Mouse (Mus musculus): ENCODE results near the gene 1600014C23Rik. TPM values are rescaled to one million over a fixed set of nuclear protein-coding genes. Genes with fewer than 3 reads are reported as not detected.

1600014C23Rik gene
- polyA plus RNA-seq, 1 experiment from 2014 or later: not detected

- WGBS: 3% methylated on average over 3 of the region's 3 CpGs
- no peaks in the 10 kb centered on the region for H3K36me3 ChIP-seq
Measured at GRCm38 (mm10) chr17:45734333-45734732, 689 bp upstream of the 1600014C23Rik start.

GRCm38 (mm10) chr17:45733038-45733734, 458 bp downstream of the 1600014C23Rik start:
- no peaks in the 10 kb centered on the region for H3K36me3 ChIP-seq
- no peaks in the 10 kb centered on the region for H3K9me3 ChIP-seq
- H3K4me2 ChIP-seq (replicated peaks): peak overlapping the region; percentile 90
- H3K4me1 ChIP-seq: peaks cover 40% of the 10 kb centered on the region
- WGBS: 26% methylated on average over 19 of the region's 19 CpGs
- peak overlapping the region; percentile 54 for H3K9ac ChIP-seq (replicated peaks)
- no peaks in the 10 kb centered on the region; the same call in 1 of the 2 replicates for H3K27me3 ChIP-seq
- no peak for ATAC-seq (replicated peaks)
- H3K27ac ChIP-seq (replicated peaks): peak overlapping the region; percentile 51; the same call in 1 of the 2 replicates
- H3K4me3 ChIP-seq: peak overlapping the region; percentile 39

More at GRCm38 (mm10) chr17:45734333-45734732, 689 bp upstream of the 1600014C23Rik start:
- Histone ChIP-seq H3K4me2 (replicated peaks) (peak overlapping the region; percentile 90), H3K9me3 (no peaks in the 10 kb centered on the region), H3K4me1 (peaks cover 40% of the 10 kb centered on the region), H3K4me3 (peak overlapping the region; percentile 39; the same call in 1 of the 2 replicates), H3K27me3 (no peaks in the 10 kb centered on the region; the same call in 1 of the 2 replicates), H3K27ac (replicated peaks) (peak overlapping the region; percentile 60), H3K9ac (replicated peaks) (0 out of 2 replicates have a peak overlapping the region, but pooled peaks have one; percentile 54)
- ATAC-seq (replicated peaks): no peak

DNA sequence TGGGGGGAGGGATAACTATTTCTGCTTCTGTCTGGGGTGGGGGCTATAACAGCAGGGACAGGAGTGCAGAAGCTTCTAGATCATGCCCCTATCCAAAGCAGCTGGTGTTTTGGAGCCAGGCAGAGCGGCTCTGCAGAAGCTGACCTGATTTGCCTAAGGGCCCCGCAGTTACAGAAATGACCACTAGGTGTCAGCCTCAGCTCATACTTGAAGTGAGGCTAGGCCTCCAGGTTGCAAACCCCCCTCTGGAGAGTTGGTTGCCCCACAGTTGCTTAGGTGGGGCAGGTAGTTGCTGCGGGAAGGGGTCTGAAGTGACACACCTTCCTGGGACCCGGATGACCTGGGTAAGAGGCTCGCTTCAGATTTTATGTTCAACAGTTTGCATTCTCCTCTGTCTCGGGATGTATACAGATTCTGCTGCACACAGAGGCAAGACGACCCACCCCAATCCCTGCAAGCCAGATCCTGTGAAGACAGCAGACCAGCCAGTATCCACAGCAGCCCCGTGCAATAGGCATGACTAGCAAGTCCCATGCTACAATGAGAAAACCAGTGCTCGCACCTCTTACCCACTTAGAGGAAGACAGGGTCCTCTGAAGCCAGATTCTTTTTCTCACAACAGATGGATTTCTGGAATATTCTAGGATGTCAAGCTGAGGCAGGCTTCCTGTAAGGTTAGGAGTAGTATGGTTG, 2.3 kb downstream of the 1600014C23Rik start:
- 21% methylated on average over 9 of the region's 9 CpGs for WGBS

GRCm38 (mm10) chr17:45730696-45731095, 2.9 kb downstream of the 1600014C23Rik start:
- ATAC-seq (replicated peaks): no peak
- H3K36me3 ChIP-seq: no peaks in the 10 kb centered on the region
- no peak overlapping the region; the same call in 1 of the 2 replicates for H3K9ac ChIP-seq (replicated peaks)
- H3K27me3 ChIP-seq: no peaks in the 10 kb centered on the region; the same call in 1 of the 2 replicates
- H3K4me1 ChIP-seq: peaks cover 28% of the 10 kb centered on the region
- no peaks in the 10 kb centered on the region for H3K9me3 ChIP-seq
- 82% methylated on average over 4 of the region's 4 CpGs for WGBS
- no peak overlapping the region for H3K27ac ChIP-seq (replicated peaks)
- H3K4me3 ChIP-seq: no peak overlapping the region
- H3K4me2 ChIP-seq (replicated peaks): no peak overlapping the region

More for the DNA sequence above, 2.3 kb downstream of the 1600014C23Rik start:
- H3K4me1 ChIP-seq: peaks cover 34% of the 10 kb centered on the region
- H3K27me3 ChIP-seq: no peaks in the 10 kb centered on the region; the same call in 1 of the 2 replicates
- no peaks in the 10 kb centered on the region for H3K36me3 ChIP-seq
- no peak overlapping the region for H3K4me3 ChIP-seq
- peak; percentile 20 for ATAC-seq (replicated peaks)
- H3K4me2 ChIP-seq (replicated peaks): no peak overlapping the region
- H3K9me3 ChIP-seq: no peaks in the 10 kb centered on the region
- H3K27ac ChIP-seq (replicated peaks): no peak overlapping the region
- no peak overlapping the region; the same call in 1 of the 2 replicates for H3K9ac ChIP-seq (replicated peaks)

DNA sequence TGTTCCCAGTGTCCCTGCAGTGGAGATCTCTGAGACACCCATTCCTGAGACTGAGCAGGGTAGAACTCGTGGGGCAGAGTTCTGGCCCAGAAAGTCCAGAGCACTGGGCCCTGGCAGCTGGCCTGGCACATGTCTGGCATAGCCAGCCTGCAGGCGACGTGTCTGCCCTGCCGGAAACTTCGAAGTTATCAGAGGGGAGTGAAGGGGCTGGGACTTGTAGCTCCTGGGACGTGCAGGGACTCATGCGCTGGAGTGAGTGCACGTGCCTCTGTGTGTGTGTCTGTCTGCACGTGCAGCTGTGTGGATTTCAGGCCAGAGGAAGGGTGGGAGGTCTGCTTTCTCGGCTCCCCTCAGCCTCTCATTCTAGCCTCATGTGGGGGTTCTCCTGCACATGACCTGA, 4.3 kb downstream of the 1600014C23Rik start:
- Histone ChIP-seq H3K9ac (replicated peaks) (no peak overlapping the region), H3K36me3 (no peaks in the 10 kb centered on the region), H3K4me3 (no peak overlapping the region), H3K27me3 (no peaks in the 10 kb centered on the region; the same call in 1 of the 2 replicates), H3K9me3 (no peaks in the 10 kb centered on the region), H3K27ac (replicated peaks) (no peak overlapping the region), H3K4me2 (replicated peaks) (no peak overlapping the region), H3K4me1 (peaks cover 15% of the 10 kb centered on the region)
- WGBS: 69% methylated on average over 10 of the region's 10 CpGs
- ATAC-seq (replicated peaks): no peak

GRCm38 (mm10) chr17:45727983-45728723, 5.5 kb downstream of the 1600014C23Rik start:
- Histone ChIP-seq H3K27ac (replicated peaks) (no peak overlapping the region), H3K4me3 (no peak overlapping the region), H3K9me3 (no peaks in the 10 kb centered on the region), H3K36me3 (no peaks in the 10 kb centered on the region), H3K4me1 (peaks cover 6% of the 10 kb centered on the region), H3K27me3 (no peaks in the 10 kb centered on the region; the same call in 1 of the 2 replicates), H3K9ac (replicated peaks) (no peak overlapping the region), H3K4me2 (replicated peaks) (no peak overlapping the region)
- no peak for ATAC-seq (replicated peaks)
- WGBS: 66% methylated on average over 8 of the region's 8 CpGs

- WGBS: 83% methylated on average over 2 of the region's 2 CpGs
- no peaks in the 10 kb centered on the region for H3K36me3 ChIP-seq
- no peak overlapping the region for H3K4me2 ChIP-seq (replicated peaks)
- no peak overlapping the region for H3K4me3 ChIP-seq
- H3K9ac ChIP-seq (replicated peaks): no peak overlapping the region
- H3K4me1 ChIP-seq: peaks cover 11% of the 10 kb centered on the region
- no peaks in the 10 kb centered on the region; the same call in 1 of the 2 replicates for H3K27me3 ChIP-seq
- ATAC-seq (replicated peaks): no peak
- H3K9me3 ChIP-seq: no peaks in the 10 kb centered on the region
- H3K27ac ChIP-seq (replicated peaks): no peak overlapping the region
Measured at GRCm38 (mm10) chr17:45727481-45727880, 6.2 kb downstream of the 1600014C23Rik start.

DNA sequence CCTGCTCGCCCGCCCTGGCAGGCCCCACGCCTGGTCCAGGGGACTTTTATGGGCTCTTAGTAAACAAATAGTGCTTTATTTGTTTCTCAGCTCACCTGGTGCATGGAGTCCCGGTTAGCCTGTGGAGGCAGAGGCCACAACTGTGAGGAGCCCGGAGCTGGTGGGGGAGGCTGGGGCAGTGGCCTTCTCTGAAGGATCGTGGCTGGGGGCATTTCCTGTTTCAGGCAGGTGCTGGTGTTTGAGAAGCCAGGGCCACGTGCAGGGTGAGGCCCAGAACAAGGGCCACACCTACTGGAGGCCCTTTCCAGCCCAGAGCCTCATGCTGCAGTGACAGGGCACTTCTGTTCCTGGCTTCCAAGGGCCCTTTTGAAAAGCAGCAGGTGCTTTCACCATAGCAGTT, 7.4 kb downstream of the 1600014C23Rik start:
- H3K4me2 ChIP-seq (replicated peaks): no peak overlapping the region
- H3K36me3 ChIP-seq: no peaks in the 10 kb centered on the region
- no peaks in the 10 kb centered on the region for H3K27me3 ChIP-seq
- H3K4me3 ChIP-seq: no peak overlapping the region
- no peak for ATAC-seq (replicated peaks)
- H3K9ac ChIP-seq (replicated peaks): no peak overlapping the region
- no peak overlapping the region for H3K27ac ChIP-seq (replicated peaks)
- WGBS: 72% methylated on average over 7 of the region's 7 CpGs
- no peaks in the 10 kb centered on the region for H3K9me3 ChIP-seq
- peaks cover 16% of the 10 kb centered on the region for H3K4me1 ChIP-seq

DNA sequence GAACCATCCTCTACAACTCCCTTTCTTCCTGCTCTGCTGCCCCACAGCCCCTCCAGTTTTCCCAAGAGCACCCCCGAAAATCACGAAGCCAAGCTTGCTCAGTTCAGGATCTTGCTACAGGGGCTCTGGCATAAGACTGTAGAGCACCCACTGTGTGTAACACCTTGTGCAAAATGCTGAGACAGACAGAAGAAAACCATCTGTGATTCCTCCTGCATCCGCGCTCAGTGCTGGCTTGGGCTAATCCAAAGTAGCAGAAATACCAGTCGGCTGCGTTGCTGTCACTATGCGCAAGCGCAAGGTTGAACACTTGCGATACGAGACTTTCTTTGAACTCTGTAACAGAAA, 9.1 kb downstream of the 1600014C23Rik start:
- H3K9me3 ChIP-seq: no peaks in the 10 kb centered on the region
- H3K9ac ChIP-seq (replicated peaks): peak overlapping the region; percentile 91
- peak overlapping the region; percentile 95 for H3K27ac ChIP-seq (replicated peaks)
- ATAC-seq (replicated peaks): peak; percentile 55
- peak overlapping the region; percentile 61 for H3K4me3 ChIP-seq
- no peaks in the 10 kb centered on the region for H3K36me3 ChIP-seq
- H3K4me2 ChIP-seq (replicated peaks): peak overlapping the region; percentile 54; the same call in 1 of the 2 replicates
- 82% methylated on average over 10 of the region's 10 CpGs for WGBS
- no peaks in the 10 kb centered on the region for H3K27me3 ChIP-seq
- peaks cover 16% of the 10 kb centered on the region for H3K4me1 ChIP-seq

- Histone ChIP-seq H3K36me3 (no peaks in the 10 kb centered on the region), H3K4me2 (replicated peaks) (peak overlapping the region; percentile 54), H3K27me3 (no peaks in the 10 kb centered on the region), H3K4me3 (peak overlapping the region; percentile 61), H3K27ac (replicated peaks) (peak overlapping the region; percentile 95), H3K4me1 (peaks cover 16% of the 10 kb centered on the region), H3K9me3 (no peaks in the 10 kb centered on the region), H3K9ac (replicated peaks) (peak overlapping the region; percentile 91)
- peak; percentile 83 for ATAC-seq (replicated peaks)
- WGBS: 3% methylated on average over 25 of the region's 25 CpGs
Measured at GRCm38 (mm10) chr17:45723732-45724573, 9.7 kb downstream of the 1600014C23Rik start.

DNA sequence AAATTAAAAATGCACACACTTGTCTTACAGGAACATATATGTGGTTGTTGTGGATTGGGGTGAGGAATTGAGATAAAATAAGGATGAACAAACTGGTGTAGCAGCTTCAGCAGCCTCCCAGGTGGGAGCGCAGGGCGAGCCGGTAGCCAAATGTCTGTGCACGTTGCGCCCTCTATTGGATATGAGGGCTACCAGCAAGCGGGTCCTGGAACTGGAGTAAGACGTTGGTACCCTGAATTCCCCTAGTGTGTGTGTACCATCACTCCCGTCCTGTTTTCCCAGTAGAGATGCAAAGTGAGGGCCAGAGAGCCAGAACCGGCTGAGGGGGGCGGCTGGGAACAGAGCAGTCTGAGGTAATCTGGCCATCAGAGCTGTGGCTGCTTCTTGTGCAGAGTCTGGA, 15.3 kb downstream of the 1600014C23Rik start:
- Histone ChIP-seq H3K27me3 (no peaks in the 10 kb centered on the region), H3K9ac (replicated peaks) (no peak overlapping the region), H3K4me1 (peaks cover 14% of the 10 kb centered on the region), H3K9me3 (no peaks in the 10 kb centered on the region), H3K36me3 (no peaks in the 10 kb centered on the region), H3K27ac (replicated peaks) (no peak overlapping the region), H3K4me3 (no peak overlapping the region), H3K4me2 (replicated peaks) (no peak overlapping the region)
- ATAC-seq (replicated peaks): peak; percentile 44
- WGBS: 6% methylated on average over 10 of the region's 10 CpGs

All from forebrain, embryonic 15.5 days (tissue).